Mouse (Mus musculus): ENCODE measurements at regions not wholly inside any gene's neighbourhood (a gene's known extent, or its start where the extent isn't known, plus 50 kb on each side); places are given as distances from the start of the nearest gene placed in this dataset.

GRCm38 (mm10) chr10:111684409-111685346 lies 178.6 kb downstream of the Phlda1 start:
- Histone ChIP-seq H3K27ac (no peak overlapping the region), H3K27me3 (replicated peaks) (peaks cover 11% of the 10 kb centered on the region), H3K9me3 (replicated peaks) (no peaks in the 10 kb centered on the region), H3K4me2 (no peak overlapping the region), H3K36me3 (no peaks in the 10 kb centered on the region), H3K4me1 (0 out of 2 replicates have a peak, but pooled peaks cover 9% of the 10 kb centered on the region), H3K9ac (no peak overlapping the region), H3K4me3 (no peak overlapping the region)
- no peak for ATAC-seq
- WGBS (ENCODE audit: insufficient replicate concordance) = 59% methylated on average over 10 of the region's 10 CpGs

- no peak for ATAC-seq
Measured at GRCm38 (mm10) chr10:111686585-111686984, 180.5 kb downstream of the Phlda1 start.

GRCm38 (mm10) chr10:111689587-111689986 lies 183.5 kb downstream of the Phlda1 start:
- Histone ChIP-seq H3K9me3 (replicated peaks) (no peaks in the 10 kb centered on the region), H3K4me1 (no peaks in the 10 kb centered on the region), H3K36me3 (no peaks in the 10 kb centered on the region), H3K4me3 (no peak overlapping the region), H3K9ac (no peak overlapping the region), H3K4me2 (no peak overlapping the region), H3K27ac (no peak overlapping the region), H3K27me3 (replicated peaks) (peaks cover 11% of the 10 kb centered on the region)
- 65% methylated on average over 10 of the region's 10 CpGs for WGBS (ENCODE audit: insufficient replicate concordance)
- no peak for ATAC-seq

More at GRCm38 (mm10) chr10:111686585-111686984, 180.5 kb downstream of the Phlda1 start:
- Histone ChIP-seq H3K4me3 (no peak overlapping the region), H3K9me3 (replicated peaks) (no peaks in the 10 kb centered on the region), H3K27me3 (replicated peaks) (peaks cover 11% of the 10 kb centered on the region), H3K27ac (no peak overlapping the region), H3K36me3 (no peaks in the 10 kb centered on the region), H3K4me2 (no peak overlapping the region), H3K4me1 (no peaks in the 10 kb centered on the region), H3K9ac (no peak overlapping the region)
- WGBS (ENCODE audit: insufficient replicate concordance) = 64% methylated on average over 5 of the region's 5 CpGs

- Histone ChIP-seq H3K27ac (no peak overlapping the region), H3K4me2 (no peak overlapping the region)
- no peak for ATAC-seq
Measured at GRCm38 (mm10) chr10:111693762-111694161, 187.7 kb downstream of the Phlda1 start.

GRCm38 (mm10) chr10:111694227-111695200 lies 188.4 kb downstream of the Phlda1 start:
- H3K9me3 ChIP-seq (replicated peaks) = no peaks in the 10 kb centered on the region
- no peaks in the 10 kb centered on the region for H3K27me3 ChIP-seq (replicated peaks)
- 60% methylated on average over 6 of the region's 6 CpGs for WGBS (ENCODE audit: insufficient replicate concordance)
- no peaks in the 10 kb centered on the region for H3K36me3 ChIP-seq
- no peak overlapping the region for H3K27ac ChIP-seq
- no peaks in the 10 kb centered on the region for H3K4me1 ChIP-seq
- no peak overlapping the region for H3K4me2 ChIP-seq
- no peak overlapping the region for H3K9ac ChIP-seq
- H3K4me3 ChIP-seq = no peak overlapping the region
- ATAC-seq = no peak

More at GRCm38 (mm10) chr10:111693762-111694161, 187.7 kb downstream of the Phlda1 start:
- no peaks in the 10 kb centered on the region for H3K27me3 ChIP-seq (replicated peaks)
- no peaks in the 10 kb centered on the region for H3K9me3 ChIP-seq (replicated peaks)
- H3K4me1 ChIP-seq = no peaks in the 10 kb centered on the region
- H3K9ac ChIP-seq = no peak overlapping the region
- H3K36me3 ChIP-seq = no peaks in the 10 kb centered on the region
- no peak overlapping the region for H3K4me3 ChIP-seq

GRCm38 (mm10) chr10:111695918-111696760 lies 190.1 kb downstream of the Phlda1 start:
- Histone ChIP-seq H3K9ac (no peak overlapping the region), H3K4me2 (no peak overlapping the region), H3K27me3 (replicated peaks) (no peaks in the 10 kb centered on the region), H3K4me3 (no peak overlapping the region), H3K4me1 (no peaks in the 10 kb centered on the region), H3K36me3 (no peaks in the 10 kb centered on the region), H3K9me3 (replicated peaks) (no peaks in the 10 kb centered on the region), H3K27ac (no peak overlapping the region)
- no peak for ATAC-seq
- 60% methylated on average over 4 of the region's 4 CpGs for WGBS (ENCODE audit: insufficient replicate concordance)

- H3K4me1 ChIP-seq = no peaks in the 10 kb centered on the region
- no peaks in the 10 kb centered on the region for H3K9me3 ChIP-seq (replicated peaks)
- no peak overlapping the region for H3K27ac ChIP-seq
- 23% methylated on average over 2 of the region's 2 CpGs for WGBS (ENCODE audit: insufficient replicate concordance)
- no peak overlapping the region for H3K4me2 ChIP-seq
- H3K36me3 ChIP-seq = no peaks in the 10 kb centered on the region
- no peak for ATAC-seq
- H3K27me3 ChIP-seq (replicated peaks) = no peaks in the 10 kb centered on the region
- H3K9ac ChIP-seq = no peak overlapping the region
- no peak overlapping the region for H3K4me3 ChIP-seq
Measured at GRCm38 (mm10) chr10:111696987-111697386, 190.9 kb downstream of the Phlda1 start.

GRCm38 (mm10) chr10:111699557-111700508 lies 193.7 kb downstream of the Phlda1 start:
- Histone ChIP-seq H3K27ac (no peak overlapping the region), H3K4me1 (no peaks in the 10 kb centered on the region), H3K4me2 (no peak overlapping the region), H3K36me3 (no peaks in the 10 kb centered on the region), H3K9ac (no peak overlapping the region), H3K27me3 (replicated peaks) (no peaks in the 10 kb centered on the region), H3K9me3 (replicated peaks) (no peaks in the 10 kb centered on the region), H3K4me3 (no peak overlapping the region)
- ATAC-seq = no peak
- WGBS (ENCODE audit: insufficient replicate concordance) = 73% methylated on average over 15 of the region's 16 CpGs

- Histone ChIP-seq H3K4me1 (no peaks in the 10 kb centered on the region), H3K27me3 (replicated peaks) (no peaks in the 10 kb centered on the region), H3K4me3 (no peak overlapping the region), H3K36me3 (no peaks in the 10 kb centered on the region), H3K9ac (no peak overlapping the region), H3K27ac (no peak overlapping the region), H3K9me3 (replicated peaks) (no peaks in the 10 kb centered on the region), H3K4me2 (no peak overlapping the region)
- ATAC-seq = no peak
- 69% methylated on average over 3 of the region's 3 CpGs for WGBS (ENCODE audit: insufficient replicate concordance)
Measured at GRCm38 (mm10) chr10:111700570-111700969, 194.5 kb downstream of the Phlda1 start.

- Histone ChIP-seq H3K27ac (no peak overlapping the region), H3K4me3 (no peak overlapping the region), H3K4me2 (no peak overlapping the region), H3K9ac (no peak overlapping the region), H3K4me1 (no peaks in the 10 kb centered on the region), H3K36me3 (no peaks in the 10 kb centered on the region), H3K9me3 (replicated peaks) (no peaks in the 10 kb centered on the region), H3K27me3 (replicated peaks) (no peaks in the 10 kb centered on the region)
- ATAC-seq = no peak
- WGBS (ENCODE audit: insufficient replicate concordance) = 65% methylated on average over 4 of the region's 4 CpGs
Measured at GRCm38 (mm10) chr10:111701138-111701537, 195.1 kb downstream of the Phlda1 start.

Measured in liver, embryonic 12.5 days (tissue).